Mouse (Mus musculus) myocyte (in vitro differentiated cells): ENCODE data around the gene BC048679. TPM values are rescaled to one million over a fixed set of nuclear protein-coding genes. Genes with fewer than 3 reads are reported as not detected.

Experiments used
- H3K27me3 ChIP-seq: one replicate; pipeline ENCODE4 v1.6.1; 2011; ENCODE audit not compliant: control insufficient read depth, insufficient read depth, insufficient read length
- H3K36me3 ChIP-seq: one replicate; pipeline ENCODE4 v1.6.1; 2011; ENCODE audit not compliant: control insufficient read depth, insufficient read depth
- H3K4me2 ChIP-seq: one replicate; pipeline ENCODE4 v1.6.1; 2011; ENCODE audit warnings: low read depth, control low read depth
- H3K4me3 ChIP-seq: one replicate; pipeline ENCODE4 v1.5.1; 2011; ENCODE audit warnings: mild to moderate bottlenecking, control low read depth, moderate library complexity
- H3K79me2 ChIP-seq: one replicate; pipeline ENCODE4 v1.6.1; 2011; ENCODE audit not compliant: control insufficient read depth, insufficient read depth
- H3ac ChIP-seq: one replicate; pipeline ENCODE4 v1.6.1; 2011; ENCODE audit not compliant: control insufficient read depth, insufficient read length
- CEBPB ChIP-seq: IDR thresholded peaks from 2 replicates; pipeline ENCODE4 v1.6.1; 2011; ENCODE audit warnings: mild to moderate bottlenecking, moderate library complexity; ENCODE audit not compliant: poor library complexity, insufficient read depth, severe bottlenecking
- E2F4 ChIP-seq: IDR thresholded peaks from one replicate; pipeline ENCODE4 v1.6.1; 2011; ENCODE audit warnings: mild to moderate bottlenecking, control low read depth, moderate library complexity; ENCODE audit not compliant: insufficient read depth
- MAX ChIP-seq: IDR thresholded peaks from one replicate; pipeline ENCODE4 v1.6.1; 2011; ENCODE audit warnings: low read depth, mild to moderate bottlenecking, control low read depth
- MYOD1 ChIP-seq, 3 experiments: IDR thresholded peaks; one replicate each; pipeline ENCODE4 v1.6.1; 2011; ENCODE audit warnings: control low read depth in 2 of 3, low read depth in 2 of 3, mild to moderate bottlenecking in 2 of 3, moderate library complexity in 1 of 3; ENCODE audit not compliant: insufficient read length in 2 of 3, control insufficient read depth in 1 of 3
- MYOG ChIP-seq, 3 experiments: IDR thresholded peaks; one replicate each; pipeline ENCODE4 v1.6.1; 2011; ENCODE audit warnings: control low read depth in 2 of 3, low read depth in 2 of 3, mild to moderate bottlenecking in 2 of 3; ENCODE audit not compliant: insufficient read length in 2 of 3, control insufficient read depth in 1 of 3, insufficient read depth in 1 of 3
- POLR2A ChIP-seq: IDR thresholded peaks from one replicate; pipeline ENCODE4 v1.6.1; 2011; ENCODE audit warnings: low read depth, mild to moderate bottlenecking, control low read depth, moderate library complexity; ENCODE audit not compliant: insufficient read length
- POLR2AphosphoS2 ChIP-seq: IDR thresholded peaks from one replicate; pipeline ENCODE4 v1.6.1; 2011; ENCODE audit warnings: low read depth, control low read depth; ENCODE audit not compliant: insufficient read length
- REST ChIP-seq: IDR thresholded peaks from one replicate; pipeline ENCODE4 v1.6.1; 2011; ENCODE audit warnings: mild to moderate bottlenecking, control low read depth, moderate library complexity; ENCODE audit not compliant: insufficient read depth, insufficient read length
- SRF ChIP-seq: IDR thresholded peaks from one replicate; pipeline ENCODE4 v1.6.1; 2011; ENCODE audit warnings: low read depth; ENCODE audit not compliant: control insufficient read depth, insufficient read length
- TCF12 ChIP-seq: IDR thresholded peaks from one replicate; pipeline ENCODE4 v1.6.1; 2011; ENCODE audit warnings: mild to moderate bottlenecking, control low read depth; ENCODE audit not compliant: poor library complexity, insufficient read depth, severe bottlenecking
- TCF3 ChIP-seq: IDR thresholded peaks from one replicate; pipeline ENCODE4 v1.6.1; 2011; ENCODE audit warnings: low read depth, control low read depth; ENCODE audit not compliant: insufficient read length
- USF1 ChIP-seq: IDR thresholded peaks from one replicate; pipeline ENCODE4 v1.6.1; 2011; ENCODE audit warnings: low read depth, mild to moderate bottlenecking, control low read depth, moderate library complexity
- polyA plus RNA-seq: library from polyadenylated mRNA; unstranded; fragments of >200 nt; fragmentation: generic; extraction: Trizol; gene quantifications from one replicate; pipeline ENCODE4 v1.2.1, GENCODE M21; 2012; ENCODE audit warnings: missing spikeins

The BC048679 gene
- polyA plus RNA-seq, 1 experiment, result not detected

GRCm38 (mm10) chr7:81538070-81538675 is 40.1 kb upstream of the BC048679 start:
- Histone ChIP-seq H3K4me3 (no peak overlapping the region), H3ac (no peak overlapping the region), H3K79me2 (no peaks in the 10 kb centered on the region), H3K36me3 (peaks cover 9% of the 10 kb centered on the region), H3K27me3 (peaks cover 14% of the 10 kb centered on the region), H3K4me2 (no peak overlapping the region)
- TF ChIP-seq TCF12 (no peak), E2F4 (no peak), TCF3 (no peak), MAX (no peak), SRF (no peak), CEBPB (no peak), MYOD1 (IDR thresholded peaks at IDR 0.05; ENCODE audit: control insufficient read depth in 1 of 3, insufficient read length in 2 of 3, low read depth in 2 of 3) (no peak), POLR2A (no peak), USF1 (no peak), REST (no peak), MYOG (IDR thresholded peaks at IDR 0.05; ENCODE audit: control insufficient read depth in 1 of 3, insufficient read depth in 1 of 3, insufficient read length in 2 of 3, low read depth in 2 of 3) (no peak), POLR2AphosphoS2 (no peak)

GRCm38 (mm10) chr7:81536478-81536877 is 38.4 kb upstream of the BC048679 start:
- H3K36me3 ChIP-seq, result peaks cover 11% of the 10 kb centered on the region
- no peak overlapping the region for H3K4me2 ChIP-seq
- no peaks in the 10 kb centered on the region for H3K79me2 ChIP-seq
- H3K27me3 ChIP-seq, result no peaks in the 10 kb centered on the region
- no peak overlapping the region for H3ac ChIP-seq
- H3K4me3 ChIP-seq, result no peak overlapping the region
- TF ChIP-seq REST, result no peak
- no peak for TF ChIP-seq E2F4
- TF ChIP-seq POLR2AphosphoS2, result peak; percentile 13

GRCm38 (mm10) chr7:81531462-81531861 is 33.4 kb upstream of the BC048679 start:
- Histone ChIP-seq H3K4me3 (no peak overlapping the region), H3K4me2 (no peak overlapping the region), H3ac (no peak overlapping the region), H3K36me3 (peaks cover 29% of the 10 kb centered on the region), H3K27me3 (no peaks in the 10 kb centered on the region), H3K79me2 (peaks cover 11% of the 10 kb centered on the region)
- TF ChIP-seq CEBPB (no peak), POLR2A (no peak), USF1 (no peak), MAX (no peak), MYOD1 (IDR thresholded peaks at IDR 0.05; ENCODE audit: control insufficient read depth in 1 of 3, insufficient read length in 2 of 3, low read depth in 2 of 3) (no peak), TCF12 (no peak), MYOG (IDR thresholded peaks at IDR 0.05; ENCODE audit: control insufficient read depth in 1 of 3, insufficient read depth in 1 of 3, insufficient read length in 2 of 3, low read depth in 2 of 3) (no peak), REST (no peak), E2F4 (no peak), TCF3 (no peak)

DNA sequence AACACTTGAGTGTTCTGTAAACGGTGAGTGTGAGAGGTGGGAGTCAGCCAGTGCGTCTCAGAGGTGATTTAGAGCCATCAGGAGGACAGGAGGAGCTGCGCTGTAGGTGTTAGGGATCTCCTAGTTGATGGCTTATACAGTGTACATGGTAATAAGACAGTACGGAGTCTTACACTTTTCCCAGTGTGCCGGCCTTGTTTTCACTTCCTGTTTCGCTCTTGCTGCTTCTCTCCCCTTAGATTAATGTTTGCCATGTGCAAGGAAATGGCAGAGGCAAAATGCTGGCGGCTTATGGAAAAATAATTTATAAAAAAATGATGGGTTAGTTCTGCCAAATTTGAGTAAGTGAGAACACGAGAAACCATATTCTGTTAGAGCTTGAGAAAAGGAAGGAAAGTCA is 30.8 kb upstream of the BC048679 start:
- H3K27me3 ChIP-seq, result no peaks in the 10 kb centered on the region
- H3ac ChIP-seq, result no peak overlapping the region
- peaks cover 26% of the 10 kb centered on the region for H3K79me2 ChIP-seq
- no peak overlapping the region for H3K4me3 ChIP-seq
- H3K36me3 ChIP-seq, result peaks cover 23% of the 10 kb centered on the region
- no peak overlapping the region for H3K4me2 ChIP-seq
- no peak for TF ChIP-seq POLR2A
- no peak for TF ChIP-seq MAX
- no peak for TF ChIP-seq POLR2AphosphoS2
- no peak for TF ChIP-seq TCF3
- no peak for TF ChIP-seq USF1
- no peak for TF ChIP-seq MYOG (IDR thresholded peaks at IDR 0.05; ENCODE audit: control insufficient read depth in 1 of 3, insufficient read depth in 1 of 3, insufficient read length in 2 of 3, low read depth in 2 of 3)
- TF ChIP-seq SRF, result no peak
- no peak for TF ChIP-seq REST
- no peak for TF ChIP-seq E2F4
- no peak for TF ChIP-seq TCF12
- no peak for TF ChIP-seq CEBPB
- TF ChIP-seq MYOD1 (IDR thresholded peaks at IDR 0.05; ENCODE audit: control insufficient read depth in 1 of 3, insufficient read length in 2 of 3, low read depth in 2 of 3), result no peak

DNA sequence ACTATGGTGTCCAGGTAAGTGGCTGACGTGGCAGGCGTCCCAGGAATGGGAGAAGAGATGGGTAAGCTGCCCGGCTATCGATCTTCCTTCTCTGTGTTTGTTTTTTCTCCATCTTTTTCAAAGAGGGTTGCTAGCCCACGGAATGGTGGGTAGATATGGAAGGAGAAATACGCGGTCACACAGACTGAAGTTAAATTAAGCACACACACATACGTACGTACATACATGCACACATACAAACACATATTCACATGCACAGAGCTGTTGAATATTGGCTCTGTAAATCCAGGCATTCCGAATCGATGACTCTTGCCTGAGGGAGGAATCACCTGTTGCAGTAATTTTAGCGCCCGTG is 25.6 kb upstream of the BC048679 start:
- Histone ChIP-seq H3K36me3 (peaks cover 3% of the 10 kb centered on the region), H3K4me3 (peak overlapping the region; percentile 70), H3K27me3 (no peaks in the 10 kb centered on the region), H3ac (peak overlapping the region; percentile 64), H3K4me2 (peak overlapping the region; percentile 91), H3K79me2 (peaks cover 27% of the 10 kb centered on the region)
- no peak for TF ChIP-seq POLR2A
- no peak for TF ChIP-seq TCF3
- TF ChIP-seq TCF12, result no peak
